Mouse (Mus musculus) CH12.LX (cell line): Measurements from ENCODE around the gene B230217C12Rik. TPM values are rescaled to one million over a fixed set of nuclear protein-coding genes. Genes with fewer than 3 reads are reported as not detected.

ENCODE experiments used
- DNase-seq: peaks from one replicate; pipeline ENCODE4 v3.0.0-alpha.2; 2013; ENCODE audit errors: extremely low read depth
- H3K27ac ChIP-seq: 2 replicates; pipeline ENCODE4 v1.5.1; 2012; ENCODE audit warnings: low read depth, mild to moderate bottlenecking, control low read depth, moderate library complexity; ENCODE audit not compliant: insufficient read depth
- H3K27me3 ChIP-seq: replicated peaks from 2 replicates; pipeline ENCODE3; 2012; ENCODE audit warnings: inconsistent platforms
- H3K36me3 ChIP-seq, 2 experiments: replicated peaks in 1 of 2; 2 replicates each; pipeline versions ENCODE3 to v1.6.1; 2012; ENCODE audit warnings: inconsistent platforms in 1 of 2, low read length in 1 of 2, mild to moderate bottlenecking in 1 of 2, mixed read lengths in 1 of 2, moderate library complexity in 1 of 2; ENCODE audit not compliant: control insufficient read depth in 1 of 2, insufficient read depth in 1 of 2
- H3K4me1 ChIP-seq, 2 experiments: 2 replicates each; pipeline ENCODE4 v1.6.1; 2012; ENCODE audit warnings: inconsistent platforms in 1 of 2, moderate library complexity in 1 of 2; ENCODE audit not compliant: insufficient read depth in 2 of 2, control insufficient read depth in 1 of 2
- H3K4me2 ChIP-seq: 2 replicates; pipeline ENCODE4 v1.6.1; 2012; ENCODE audit warnings: low read depth, mild to moderate bottlenecking, control low read depth; ENCODE audit not compliant: poor library complexity, insufficient read depth, severe bottlenecking
- H3K4me3 ChIP-seq, 3 experiments: fragments of 150-350 bp in 1 of 3; sonication (generic) in 1 of 3; replicated peaks in 1 of 3; 2 replicates each; pipeline versions ENCODE3 to v1.5.1; 2011 to 2012; ENCODE audit warnings: low read depth in 2 of 3, low read length in 2 of 3, mild to moderate bottlenecking in 2 of 3, moderate library complexity in 2 of 3, control low read depth in 1 of 3, improper control_type of control experiment in 1 of 3, inconsistent platforms in 1 of 3, mixed read lengths in 1 of 3; ENCODE audit not compliant: poor library complexity in 1 of 3
- H3K79me2 ChIP-seq: replicated peaks from 2 replicates; pipeline ENCODE4 v1.6.1; 2012; ENCODE audit warnings: mild to moderate bottlenecking, moderate library complexity; ENCODE audit not compliant: control insufficient read depth, poor library complexity, insufficient read depth, severe bottlenecking; ENCODE audit errors: extremely low read depth
- H3K9ac ChIP-seq: 2 replicates; pipeline ENCODE4 v1.6.1; 2012; ENCODE audit warnings: low read depth, mild to moderate bottlenecking, control low read depth, moderate library complexity; ENCODE audit not compliant: insufficient read depth
- H3K9me3 ChIP-seq: replicated peaks from 2 replicates; pipeline ENCODE3; 2012; ENCODE audit warnings: low read length, inconsistent platforms, mixed read lengths
- CHD2 ChIP-seq: IDR thresholded peaks from 2 replicates; pipeline ENCODE4 v1.6.1; 2011; ENCODE audit warnings: low read length, improper control_type of control experiment
- CTCF ChIP-seq, 2 experiments: IDR thresholded peaks in 1 of 2; conservative IDR thresholded peaks in 1 of 2; 2 replicates each; pipeline ENCODE4 v1.5.1; 2011 to 2012; ENCODE audit warnings: low read depth in 2 of 2, low read length in 2 of 2, improper control_type of control experiment in 1 of 2, inconsistent platforms in 1 of 2, mild to moderate bottlenecking in 1 of 2, moderate library complexity in 1 of 2
- E2F4 ChIP-seq: IDR thresholded peaks from 2 replicates; pipeline ENCODE4 v1.6.1; 2011; ENCODE audit warnings: low read depth, low read length, improper control_type of control experiment; ENCODE audit not compliant: insufficient replicate concordance
- ELF1 ChIP-seq: IDR thresholded peaks from 2 replicates; pipeline ENCODE4 v1.6.1; 2014; ENCODE audit warnings: low read depth, mild to moderate bottlenecking, inconsistent platforms, low read length, improper control_type of control experiment
- EP300 ChIP-seq: IDR thresholded peaks from 2 replicates; pipeline ENCODE4 v1.6.1; 2011; ENCODE audit warnings: low read length, improper control_type of control experiment
- HCFC1 ChIP-seq: IDR thresholded peaks from 2 replicates; pipeline ENCODE4 v1.6.1; 2012; ENCODE audit warnings: low read depth, mild to moderate bottlenecking, inconsistent platforms, low read length, improper control_type of control experiment
- IRF4 ChIP-seq: IDR thresholded peaks from 2 replicates; pipeline ENCODE4 v1.6.1; 2014; ENCODE audit warnings: low read depth, mild to moderate bottlenecking, inconsistent platforms, low read length, improper control_type of control experiment
- MXI1 ChIP-seq: IDR thresholded peaks from 2 replicates; pipeline ENCODE4 v1.6.1; 2011; ENCODE audit warnings: mild to moderate bottlenecking, low read depth, low read length, improper control_type of control experiment
- MYC ChIP-seq: IDR thresholded peaks from 2 replicates; pipeline ENCODE4 v1.6.1; 2011; ENCODE audit warnings: low read depth, mild to moderate bottlenecking, improper control_type of control experiment, low read length
- PAX5 ChIP-seq: IDR thresholded peaks from 2 replicates; pipeline ENCODE4 v1.6.1; 2012; ENCODE audit warnings: low read length, inconsistent platforms, mixed read lengths
- POLR2A ChIP-seq: IDR thresholded peaks from 2 replicates; pipeline ENCODE4 v1.6.1; 2011; ENCODE audit warnings: low read depth, mild to moderate bottlenecking, improper control_type of control experiment, low read length
- POLR2AphosphoS2 ChIP-seq: IDR thresholded peaks from 2 replicates; pipeline ENCODE4 v1.6.1; 2011; ENCODE audit warnings: low read depth, low read length, improper control_type of control experiment
- RCOR1 ChIP-seq: conservative IDR thresholded peaks from 2 replicates; pipeline ENCODE4 v1.6.1; 2012; ENCODE audit warnings: low read depth, mild to moderate bottlenecking, inconsistent platforms, low read length, improper control_type of control experiment
- SIN3A ChIP-seq: IDR thresholded peaks from 2 replicates; pipeline ENCODE4 v1.6.1; 2012; ENCODE audit warnings: low read length, improper control_type of control experiment, inconsistent platforms
- UBTF ChIP-seq: IDR thresholded peaks from 2 replicates; pipeline ENCODE4 v1.6.1; 2012; ENCODE audit warnings: low read depth, mild to moderate bottlenecking, inconsistent platforms, low read length, improper control_type of control experiment, moderate library complexity
- ZC3H11A ChIP-seq: IDR thresholded peaks from 2 replicates; pipeline ENCODE4 v1.6.1; 2012; ENCODE audit warnings: low read depth, mild to moderate bottlenecking, inconsistent platforms, low read length, improper control_type of control experiment
- ZKSCAN1 ChIP-seq: IDR thresholded peaks from 2 replicates; pipeline ENCODE4 v1.6.1; 2012; ENCODE audit warnings: low read depth, inconsistent platforms, low read length, improper control_type of control experiment, borderline replicate concordance
- ZMIZ1 ChIP-seq: IDR thresholded peaks from 2 replicates; pipeline ENCODE4 v1.6.1; 2012; ENCODE audit warnings: low read depth, mild to moderate bottlenecking, inconsistent platforms, low read length, improper control_type of control experiment
- ZNF384 ChIP-seq: IDR thresholded peaks from 2 replicates; pipeline ENCODE4 v1.6.1; 2012; ENCODE audit warnings: low read depth, low read length, improper control_type of control experiment, inconsistent platforms
- dilution Hi-C: fragments of 300-500 bp; cut with MboI; formaldehyde crosslinking; loops from 2 replicates; pipeline ENCODE4 v1.14.3; 2020; ENCODE audit warnings: low sequenced_read_pairs; ENCODE audit not compliant: extremely low pct_unique_long_range_greater_than_20kb, extremely low pct_ligation_motif_present
- in situ Hi-C: fragments of 300-500 bp; cut with MboI; formaldehyde crosslinking; loops from 3 replicates; pipeline ENCODE4 v1.14.3; 2019; ENCODE audit warnings: low sequenced_read_pairs, low pct_ligation_motif_present, low pct_unique_long_range_greater_than_20kb, mixed read lengths
- polyA plus RNA-seq: library from polyadenylated mRNA; unstranded; fragments of >175 nt; gene quantifications from 2 replicates; pipeline ENCODE4 v1.2.1, GENCODE M21; 2012; ENCODE audit warnings: low read depth; ENCODE audit not compliant: insufficient read length
- total RNA-seq, 2 experiments: library from RNA; depleted of rRNA; stranded (reverse); fragments of 300-350 nt in 1 of 2; fragments of >200 nt in 1 of 2; gene quantifications; 2 replicates each; pipeline ENCODE4 v1.2.3; 2012 to 2014

B230217C12Rik gene
- total and polyA plus RNA-seq, 3 experiments: 4.6 to 14.0 (median 11.9) TPM

DNA sequence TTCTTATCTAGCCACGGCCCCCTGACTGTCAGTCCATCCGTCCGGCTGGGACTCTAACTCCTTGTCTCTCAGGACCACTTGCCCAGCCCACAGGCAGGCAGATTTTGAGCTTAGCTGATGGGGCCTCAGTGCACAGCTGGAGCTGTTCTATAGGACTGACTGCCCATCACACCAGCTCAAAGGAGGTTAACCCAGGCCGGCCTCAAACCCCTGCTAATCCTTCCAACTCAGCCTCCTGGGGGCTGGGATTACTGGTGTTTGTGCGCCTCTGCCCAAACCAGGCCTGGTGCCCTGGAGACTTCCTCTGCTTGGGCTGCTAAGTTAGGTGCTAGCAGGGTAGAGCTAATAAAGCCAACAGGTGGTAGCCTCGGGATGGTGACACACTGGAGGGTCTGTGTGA is 22.6 kb upstream of the B230217C12Rik start:
- dilution Hi-C loops (no loop called here), in situ Hi-C loops (no loop called here)
- H3K4me3 ChIP-seq: no peak overlapping the region
- no peak for DNase-seq
- H3K79me2 ChIP-seq: no peaks in the 10 kb centered on the region
- H3K4me1 ChIP-seq: peaks cover 16 to 67% of the 10 kb centered on the region in 2 experiments
- H3K27ac ChIP-seq: no peak overlapping the region
- TF ChIP-seq ELF1 (no peak), SIN3A (no peak), PAX5 (no peak), UBTF (no peak), ZC3H11A (no peak), POLR2AphosphoS2 (no peak), HCFC1 (no peak), MYC (no peak), POLR2A (no peak)
- peaks cover 2 to 81% of the 10 kb centered on the region in 2 experiments for H3K36me3 ChIP-seq
- H3K9me3 ChIP-seq: no peaks in the 10 kb centered on the region
- no peaks in the 10 kb centered on the region for H3K27me3 ChIP-seq
- H3K4me2 ChIP-seq: no peak overlapping the region
- no peak overlapping the region for H3K9ac ChIP-seq

DNA sequence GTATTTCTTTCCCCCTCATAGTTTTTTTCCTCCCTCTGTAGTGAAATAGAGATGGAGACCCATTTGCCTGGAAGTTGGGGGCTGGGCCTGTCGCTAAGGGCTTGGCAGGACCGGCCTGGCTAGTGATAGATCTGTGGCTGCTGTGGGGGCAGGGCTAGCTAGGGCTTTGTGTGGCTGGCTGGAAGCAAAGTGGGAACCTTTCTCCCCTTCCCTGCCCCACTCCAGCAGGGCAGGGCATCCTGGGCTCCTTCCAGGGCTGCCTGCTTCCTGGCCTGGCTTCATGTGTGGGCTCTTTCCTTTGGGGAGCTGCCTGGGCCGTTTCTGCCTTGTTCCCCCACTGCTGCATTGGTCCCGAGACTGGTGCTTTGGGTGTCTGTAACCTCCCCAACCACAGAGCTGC is 22.0 kb upstream of the B230217C12Rik start:
- no peak overlapping the region for H3K4me3 ChIP-seq
- no peak overlapping the region for H3K9ac ChIP-seq
- in situ Hi-C loops (no loop called here), dilution Hi-C loops (no loop called here)
- H3K27ac ChIP-seq: no peak overlapping the region
- H3K36me3 ChIP-seq: peaks cover 2 to 79% of the 10 kb centered on the region in 2 experiments
- H3K79me2 ChIP-seq: no peaks in the 10 kb centered on the region
- DNase-seq: no peak
- no peak for TF ChIP-seq CHD2
- no peak for TF ChIP-seq CTCF (conservative IDR thresholded peaks at IDR 0.05 in 1 of 2, IDR thresholded peaks at IDR 0.05 in 1 of 2; ENCODE audit: low read depth in 2 of 2, low read length in 2 of 2)
- no peak for TF ChIP-seq RCOR1
- no peak for TF ChIP-seq ZMIZ1
- TF ChIP-seq POLR2AphosphoS2: no peak
- no peak for TF ChIP-seq ZNF384
- no peaks in the 10 kb centered on the region for H3K9me3 ChIP-seq
- peaks cover 16 to 61% of the 10 kb centered on the region in 2 experiments for H3K4me1 ChIP-seq
- H3K4me2 ChIP-seq: no peak overlapping the region
- H3K27me3 ChIP-seq: no peaks in the 10 kb centered on the region

DNA sequence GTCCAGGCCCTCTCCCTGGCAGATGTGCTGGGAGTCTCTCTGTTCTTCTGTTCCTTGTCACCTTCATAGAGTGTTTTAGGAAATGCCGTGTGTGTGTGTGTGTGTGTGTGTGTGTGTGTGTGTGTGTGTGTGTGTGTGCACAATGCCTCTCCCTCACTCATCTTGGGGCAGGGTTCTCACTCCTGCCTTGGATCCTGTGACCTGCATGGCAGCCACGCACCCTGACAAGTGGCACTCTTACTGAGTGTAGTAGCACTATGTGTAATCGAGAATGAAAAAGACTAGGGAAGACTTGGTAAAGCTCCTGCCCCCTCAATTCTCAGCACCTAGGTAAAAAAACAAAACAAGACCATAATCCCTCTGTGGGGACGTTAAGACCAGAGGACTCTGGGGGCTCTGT is 21.5 kb upstream of the B230217C12Rik start:
- Histone ChIP-seq H3K4me2 (no peak overlapping the region), H3K27ac (no peak overlapping the region), H3K79me2 (no peaks in the 10 kb centered on the region), H3K36me3 (peaks cover 2 to 77% of the 10 kb centered on the region in 2 experiments), H3K4me3 (no peak overlapping the region), H3K4me1 (peaks cover 16 to 56% of the 10 kb centered on the region in 2 experiments), H3K9me3 (no peaks in the 10 kb centered on the region), H3K9ac (no peak overlapping the region), H3K27me3 (no peaks in the 10 kb centered on the region)
- in situ Hi-C loops (no loop called here), dilution Hi-C loops (no loop called here)
- no peak for DNase-seq
- TF ChIP-seq PAX5 (no peak), POLR2A (no peak), MXI1 (no peak), ZKSCAN1 (no peak), IRF4 (no peak), EP300 (no peak), E2F4 (no peak)
